Mouse (Mus musculus): ENCODE data around the gene Glp1r. TPM values are rescaled to one million over a fixed set of nuclear protein-coding genes. Genes with fewer than 3 reads are reported as not detected.

Glp1r gene
- polyA plus RNA-seq, 1 experiment from 2014 or later, result 0.55 TPM

GRCm38 (mm10) chr17:30880391-30880790 lies 21.2 kb upstream of the Glp1r start:
- 83% methylated on average over 3 of the region's 3 CpGs for WGBS
- no peaks in the 10 kb centered on the region for H3K36me3 ChIP-seq

GRCm38 (mm10) chr17:30881001-30881400 lies 20.6 kb upstream of the Glp1r start:
- Histone ChIP-seq H3K4me2 (no peak overlapping the region), H3K36me3 (no peaks in the 10 kb centered on the region), H3K4me1 (replicated peaks) (peaks cover 6% of the 10 kb centered on the region), H3K27me3 (no peaks in the 10 kb centered on the region), H3K4me3 (no peak overlapping the region), H3K27ac (no peak overlapping the region), H3K9me3 (replicated peaks) (no peaks in the 10 kb centered on the region), H3K9ac (no peak overlapping the region)
- 61% methylated on average over 2 of the region's 2 CpGs for WGBS
- no peak for ATAC-seq (replicated peaks; ENCODE audit: insufficient number of reproducible peaks, insufficient read depth, low FRiP score, low read depth)

More at GRCm38 (mm10) chr17:30880391-30880790, 21.2 kb upstream of the Glp1r start:
- H3K27me3 ChIP-seq, result no peaks in the 10 kb centered on the region
- no peak for ATAC-seq (replicated peaks; ENCODE audit: insufficient number of reproducible peaks, insufficient read depth, low FRiP score, low read depth)
- H3K4me2 ChIP-seq, result no peak overlapping the region
- peaks cover 6% of the 10 kb centered on the region for H3K4me1 ChIP-seq (replicated peaks)
- H3K9me3 ChIP-seq (replicated peaks), result no peaks in the 10 kb centered on the region
- H3K9ac ChIP-seq, result no peak overlapping the region
- H3K4me3 ChIP-seq, result no peak overlapping the region
- H3K27ac ChIP-seq, result no peak overlapping the region

GRCm38 (mm10) chr17:30882206-30882605 lies 19.4 kb upstream of the Glp1r start:
- no peaks in the 10 kb centered on the region for H3K9me3 ChIP-seq (replicated peaks)
- H3K27me3 ChIP-seq, result no peaks in the 10 kb centered on the region
- H3K36me3 ChIP-seq, result no peaks in the 10 kb centered on the region
- under 1% methylated on average over 6 of the region's 6 CpGs for WGBS
- peaks cover 6% of the 10 kb centered on the region for H3K4me1 ChIP-seq (replicated peaks)
- 0 out of 2 replicates have a peak overlapping the region, but pooled peaks have one; percentile 10 for H3K4me2 ChIP-seq
- ATAC-seq (replicated peaks; ENCODE audit: insufficient number of reproducible peaks, insufficient read depth, low FRiP score, low read depth), result no peak; the same call in 1 of the 2 replicates
- H3K4me3 ChIP-seq, result no peak overlapping the region
- no peak overlapping the region for H3K9ac ChIP-seq
- H3K27ac ChIP-seq, result no peak overlapping the region

- no peak for ATAC-seq (replicated peaks; ENCODE audit: insufficient number of reproducible peaks, insufficient read depth, low FRiP score, low read depth)
- H3K4me3 ChIP-seq, result no peak overlapping the region
- no peak overlapping the region for H3K4me2 ChIP-seq
- no peak overlapping the region for H3K27ac ChIP-seq
- WGBS, result 63% methylated on average over 8 of the region's 8 CpGs
- H3K9me3 ChIP-seq (replicated peaks), result no peaks in the 10 kb centered on the region
- peaks cover 6% of the 10 kb centered on the region for H3K4me1 ChIP-seq (replicated peaks)
- no peaks in the 10 kb centered on the region for H3K36me3 ChIP-seq
- no peak overlapping the region for H3K9ac ChIP-seq
- no peaks in the 10 kb centered on the region for H3K27me3 ChIP-seq
Measured at GRCm38 (mm10) chr17:30883534-30883933, 18.1 kb upstream of the Glp1r start.

- H3K4me2 ChIP-seq, result no peak overlapping the region
- no peak overlapping the region for H3K4me3 ChIP-seq
- 27% methylated on average over 1 of the region's 1 CpGs for WGBS
- no peaks in the 10 kb centered on the region for H3K36me3 ChIP-seq
- ATAC-seq (replicated peaks; ENCODE audit: insufficient number of reproducible peaks, insufficient read depth, low FRiP score, low read depth), result no peak
- no peaks in the 10 kb centered on the region for H3K4me1 ChIP-seq (replicated peaks)
- no peaks in the 10 kb centered on the region for H3K27me3 ChIP-seq
- no peak overlapping the region for H3K27ac ChIP-seq
- H3K9me3 ChIP-seq (replicated peaks), result no peaks in the 10 kb centered on the region
- H3K9ac ChIP-seq, result no peak overlapping the region
Measured at GRCm38 (mm10) chr17:30892086-30892485, 9.5 kb upstream of the Glp1r start.

- Histone ChIP-seq H3K4me3 (no peak overlapping the region), H3K9me3 (replicated peaks) (no peaks in the 10 kb centered on the region), H3K27ac (no peak overlapping the region), H3K4me2 (no peak overlapping the region), H3K27me3 (no peaks in the 10 kb centered on the region), H3K36me3 (no peaks in the 10 kb centered on the region), H3K4me1 (replicated peaks) (no peaks in the 10 kb centered on the region), H3K9ac (no peak overlapping the region)
- 27% methylated on average over 2 of the region's 2 CpGs for WGBS
- 0 out of 2 replicates have a peak, but pooled peaks have one; percentile 35 for ATAC-seq (replicated peaks; ENCODE audit: insufficient number of reproducible peaks, insufficient read depth, low FRiP score, low read depth)
Measured at GRCm38 (mm10) chr17:30892730-30893129, 8.9 kb upstream of the Glp1r start.

GRCm38 (mm10) chr17:30897075-30897474 lies 4.5 kb upstream of the Glp1r start:
- no peak for ATAC-seq (replicated peaks; ENCODE audit: insufficient number of reproducible peaks, insufficient read depth, low FRiP score, low read depth)
- Histone ChIP-seq H3K4me1 (replicated peaks) (peaks cover 6% of the 10 kb centered on the region), H3K36me3 (no peaks in the 10 kb centered on the region), H3K27ac (no peak overlapping the region), H3K9me3 (replicated peaks) (no peaks in the 10 kb centered on the region), H3K4me2 (no peak overlapping the region), H3K4me3 (no peak overlapping the region), H3K27me3 (peaks cover 30% of the 10 kb centered on the region), H3K9ac (no peak overlapping the region)
- WGBS, result 7% methylated on average over 2 of the region's 2 CpGs

GRCm38 (mm10) chr17:30904096-30904495 lies 2.5 kb downstream of the Glp1r start:
- no peak for ATAC-seq (replicated peaks; ENCODE audit: insufficient number of reproducible peaks, insufficient read depth, low FRiP score, low read depth)
- peaks cover 6% of the 10 kb centered on the region for H3K4me1 ChIP-seq (replicated peaks)
- H3K9ac ChIP-seq, result no peak overlapping the region
- no peaks in the 10 kb centered on the region for H3K36me3 ChIP-seq
- H3K4me2 ChIP-seq, result no peak overlapping the region
- H3K27ac ChIP-seq, result no peak overlapping the region
- 54% methylated on average over 2 of the region's 2 CpGs for WGBS
- H3K9me3 ChIP-seq (replicated peaks), result no peaks in the 10 kb centered on the region
- H3K27me3 ChIP-seq, result peaks cover 51% of the 10 kb centered on the region
- no peak overlapping the region for H3K4me3 ChIP-seq

GRCm38 (mm10) chr17:30907577-30907976 lies 6.0 kb downstream of the Glp1r start:
- Histone ChIP-seq H3K4me1 (replicated peaks) (no peaks in the 10 kb centered on the region), H3K9me3 (replicated peaks) (no peaks in the 10 kb centered on the region), H3K9ac (no peak overlapping the region), H3K27me3 (peaks cover 18% of the 10 kb centered on the region), H3K27ac (no peak overlapping the region), H3K4me3 (no peak overlapping the region), H3K4me2 (no peak overlapping the region), H3K36me3 (no peaks in the 10 kb centered on the region)
- ATAC-seq (replicated peaks; ENCODE audit: insufficient number of reproducible peaks, insufficient read depth, low FRiP score, low read depth), result no peak
- 39% methylated on average over 4 of the region's 4 CpGs for WGBS

GRCm38 (mm10) chr17:30910866-30911731 lies 9.5 kb downstream of the Glp1r start:
- Histone ChIP-seq H3K4me1 (replicated peaks) (no peaks in the 10 kb centered on the region), H3K4me2 (no peak overlapping the region), H3K27ac (no peak overlapping the region), H3K4me3 (no peak overlapping the region), H3K27me3 (no peaks in the 10 kb centered on the region), H3K9ac (no peak overlapping the region), H3K36me3 (no peaks in the 10 kb centered on the region), H3K9me3 (replicated peaks) (no peaks in the 10 kb centered on the region)
- ATAC-seq (replicated peaks; ENCODE audit: insufficient number of reproducible peaks, insufficient read depth, low FRiP score, low read depth), result peak; percentile 24; the same call in 1 of the 2 replicates
- WGBS, result 68% methylated on average over 27 of the region's 27 CpGs

GRCm38 (mm10) chr17:30911732-30912088 lies 10.1 kb downstream of the Glp1r start:
- Histone ChIP-seq H3K27ac (no peak overlapping the region), H3K27me3 (no peaks in the 10 kb centered on the region), H3K4me2 (no peak overlapping the region), H3K4me1 (replicated peaks) (no peaks in the 10 kb centered on the region), H3K36me3 (no peaks in the 10 kb centered on the region), H3K9ac (no peak overlapping the region), H3K9me3 (replicated peaks) (no peaks in the 10 kb centered on the region), H3K4me3 (no peak overlapping the region)
- no peak for ATAC-seq (replicated peaks; ENCODE audit: insufficient number of reproducible peaks, insufficient read depth, low FRiP score, low read depth)
- WGBS, result 37% methylated on average over 8 of the region's 8 CpGs

GRCm38 (mm10) chr17:30912536-30912935 lies 10.9 kb downstream of the Glp1r start:
- no peak overlapping the region for H3K4me3 ChIP-seq
- 69% methylated on average over 5 of the region's 5 CpGs for WGBS
- H3K4me1 ChIP-seq (replicated peaks), result no peaks in the 10 kb centered on the region
- no peak for ATAC-seq (replicated peaks; ENCODE audit: insufficient number of reproducible peaks, insufficient read depth, low FRiP score, low read depth)
- no peaks in the 10 kb centered on the region for H3K36me3 ChIP-seq
- no peaks in the 10 kb centered on the region for H3K27me3 ChIP-seq
- no peak overlapping the region for H3K4me2 ChIP-seq
- no peak overlapping the region for H3K27ac ChIP-seq
- no peak overlapping the region for H3K9ac ChIP-seq
- no peaks in the 10 kb centered on the region for H3K9me3 ChIP-seq (replicated peaks)

Measured in heart, embryonic 15.5 days (tissue).